Mouse (Mus musculus) bone marrow macrophage, adult 2 months (primary cell): ENCODE data around the gene Gpd2.

ENCODE experiments used
- CTCF ChIP-seq: IDR thresholded peaks from 2 replicates; pipeline ENCODE4 v1.5.1; 2012; ENCODE audit warnings: low read depth, mild to moderate bottlenecking, low read length, moderate library complexity
- POLR2A ChIP-seq: IDR thresholded peaks from 2 replicates; pipeline ENCODE4 v1.6.1; 2012; ENCODE audit warnings: mild to moderate bottlenecking, low read depth, low read length, borderline replicate concordance

DNA sequence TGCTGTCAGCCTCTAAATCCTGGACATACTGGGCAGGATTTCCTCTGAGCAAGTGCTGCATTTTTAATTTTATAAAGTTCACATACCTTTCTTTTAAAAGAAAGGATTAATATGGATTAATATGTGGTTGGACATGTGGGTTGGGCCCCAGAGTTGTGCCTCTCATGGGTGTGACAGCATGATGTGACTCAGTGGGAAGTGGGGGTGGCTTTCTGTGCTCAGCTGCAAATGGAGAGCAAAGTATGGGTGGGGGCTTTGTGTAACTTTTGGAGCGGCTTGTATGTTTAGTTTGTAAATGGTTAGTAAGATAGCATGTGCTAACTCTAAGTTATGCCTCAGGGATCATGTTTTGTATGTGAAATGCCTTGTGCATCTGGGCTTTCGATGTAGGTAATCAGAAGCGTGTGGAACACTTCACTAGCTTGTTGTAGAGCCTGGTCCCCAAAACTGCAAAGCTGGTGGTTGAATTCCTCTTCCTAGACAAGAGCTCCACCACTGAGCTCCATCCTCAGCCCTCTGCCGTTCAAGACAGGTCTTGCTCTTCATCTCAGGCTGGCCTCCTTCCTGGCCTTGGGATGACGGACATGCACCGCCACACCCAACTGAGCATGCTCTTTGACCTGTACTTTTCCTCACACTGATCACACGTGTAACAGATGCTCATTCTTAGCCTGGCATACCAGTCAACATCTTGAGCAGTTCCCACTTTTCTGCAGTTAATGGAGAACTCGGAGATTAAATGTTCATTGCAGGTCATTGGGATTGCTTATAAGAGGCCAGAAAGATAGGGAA is 24.0 kb downstream of the Gpd2 start:
- TF ChIP-seq CTCF = no peak
- TF ChIP-seq POLR2A = no peak
